Mouse (Mus musculus) G1E (cell line): ENCODE measurements around the gene Col20a1. TPM values are rescaled to one million over a fixed set of nuclear protein-coding genes. Genes with fewer than 3 reads are reported as not detected.
A peak's percentile ranks its signal among the peaks of the same experiment; 100 is the strongest.

Source experiments
- ATAC-seq: 2 replicates; pipeline ENCODE4 v1.8.0; 2016; ENCODE audit warnings: mild to moderate bottlenecking; ENCODE audit not compliant: insufficient number of reproducible peaks, poor library complexity, low FRiP score, severe bottlenecking; ENCODE audit errors: extremely low read depth
- DNase-seq: peaks from one replicate; pipeline ENCODE4 v3.0.0; 2012; ENCODE audit warnings: low spot score
- H3K27me3 ChIP-seq: 2 replicates; pipeline ENCODE4 v1.6.1; 2012; ENCODE audit warnings: mild to moderate bottlenecking, low read length, inconsistent platforms; ENCODE audit not compliant: insufficient read depth
- H3K36me3 ChIP-seq: replicated peaks from 2 replicates; pipeline ENCODE3; 2012; ENCODE audit warnings: mild to moderate bottlenecking, inconsistent platforms
- H3K4me1 ChIP-seq: 2 replicates; pipeline ENCODE4 v1.6.1; 2012; ENCODE audit warnings: low read depth, low read length, inconsistent platforms, mixed read lengths; ENCODE audit not compliant: insufficient read depth
- H3K4me3 ChIP-seq: 2 replicates; pipeline ENCODE4 v1.5.1; 2012; ENCODE audit warnings: low read depth, mild to moderate bottlenecking, inconsistent platforms, low read length, moderate library complexity, mixed read lengths
- H3K9me3 ChIP-seq: replicated peaks from 2 replicates; pipeline ENCODE4 v1.6.1; 2012; ENCODE audit warnings: inconsistent platforms
- CTCF ChIP-seq: IDR thresholded peaks from 2 replicates; pipeline ENCODE4 v1.5.1; 2012; ENCODE audit warnings: low read depth, low read length, inconsistent platforms, mixed read lengths
- GATA1 ChIP-seq: IDR thresholded peaks from 2 replicates; pipeline ENCODE4 v1.6.1; 2012; ENCODE audit warnings: borderline replicate concordance, low read length, inconsistent platforms, mixed read lengths
- GATA2 ChIP-seq: IDR thresholded peaks from 2 replicates; pipeline ENCODE4 v1.6.1; 2012; ENCODE audit warnings: low read depth, low read length, inconsistent platforms, borderline replicate concordance
- POLR2AphosphoS5 ChIP-seq: IDR thresholded peaks from 2 replicates; pipeline ENCODE4 v1.6.1; 2012; ENCODE audit warnings: low read depth, low read length, inconsistent platforms; ENCODE audit not compliant: insufficient replicate concordance
- TAL1 ChIP-seq: conservative IDR thresholded peaks from 2 replicates; pipeline ENCODE4 v1.6.1; 2012; ENCODE audit warnings: low read depth, low read length, inconsistent platforms, mixed read lengths
- polyA plus RNA-seq: library from polyadenylated mRNA; stranded (reverse); fragments of >175 nt; gene quantifications from 2 replicates; pipeline ENCODE4 v1.2.3, GENCODE M21; 2012
- total RNA-seq, 2 experiments: library from RNA; stranded (forward) in 1 of 2; stranded (reverse) in 1 of 2; fragments of 200-1000 nt in 1 of 2; fragments of >200 nt in 1 of 2; fragmentation: Nextera tagmentation in 1 of 2; gene quantifications; 2 replicates each; pipeline ENCODE4 v1.2.3; 2014 to 2017

The Col20a1 gene
- total and polyA plus RNA-seq, 3 experiments = 0.38 to 4.9 (median 0.57) TPM

- DNase-seq = no peak
- Histone ChIP-seq H3K4me3 (no peak overlapping the region), H3K27me3 (no peaks in the 10 kb centered on the region)
Observed at GRCm38 (mm10) chr2:181048252-181048945, 62.1 kb downstream of the Col20a1 start.

GRCm38 (mm10) chr2:181048986-181049385, 62.7 kb downstream of the Col20a1 start:
- H3K27me3 ChIP-seq = no peaks in the 10 kb centered on the region
- no peak overlapping the region for H3K4me3 ChIP-seq
- no peak for DNase-seq
- no peaks in the 10 kb centered on the region for H3K4me1 ChIP-seq
- no peaks in the 10 kb centered on the region for H3K9me3 ChIP-seq
- no peak for ATAC-seq
- H3K36me3 ChIP-seq = no peaks in the 10 kb centered on the region
- no peak for TF ChIP-seq GATA1
- no peak for TF ChIP-seq CTCF
- TF ChIP-seq GATA2 = no peak
- TF ChIP-seq POLR2AphosphoS5 = no peak
- no peak for TF ChIP-seq TAL1

More at GRCm38 (mm10) chr2:181048252-181048945, 62.1 kb downstream of the Col20a1 start:
- Histone ChIP-seq H3K4me1 (no peaks in the 10 kb centered on the region), H3K36me3 (no peaks in the 10 kb centered on the region), H3K9me3 (no peaks in the 10 kb centered on the region)
- ATAC-seq = no peak
- TF ChIP-seq TAL1 (no peak), CTCF (no peak), GATA1 (no peak), POLR2AphosphoS5 (no peak), GATA2 (no peak)

DNA sequence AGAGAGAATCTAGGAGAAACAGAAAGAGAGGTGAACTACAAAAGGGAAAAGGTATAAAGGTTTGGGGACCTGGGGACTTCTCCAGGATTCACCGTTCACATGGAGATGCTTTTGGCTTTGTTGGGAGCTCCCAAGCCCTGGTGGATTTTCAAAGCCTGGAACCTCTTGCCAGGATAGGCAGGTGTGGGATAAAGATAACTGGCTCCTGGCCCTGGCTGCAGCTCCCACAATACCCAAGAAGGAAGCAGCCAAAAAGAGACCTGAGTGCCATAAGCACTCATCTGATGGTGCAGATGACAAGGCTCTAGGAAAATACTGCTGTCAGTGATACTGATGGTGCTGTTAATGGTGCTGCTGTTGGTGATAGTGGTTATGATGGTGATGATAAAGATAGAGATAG, 65.8 kb downstream of the Col20a1 start:
- H3K9me3 ChIP-seq = no peaks in the 10 kb centered on the region
- H3K36me3 ChIP-seq = no peaks in the 10 kb centered on the region
- ATAC-seq (no peak), DNase-seq (no peak)
- no peak for TF ChIP-seq CTCF
- no peak for TF ChIP-seq POLR2AphosphoS5
- no peak for TF ChIP-seq GATA2
- no peak for TF ChIP-seq GATA1
- TF ChIP-seq TAL1 = no peak
- peaks cover 4% of the 10 kb centered on the region for H3K27me3 ChIP-seq
- H3K4me1 ChIP-seq = no peaks in the 10 kb centered on the region
- no peak overlapping the region for H3K4me3 ChIP-seq

DNA sequence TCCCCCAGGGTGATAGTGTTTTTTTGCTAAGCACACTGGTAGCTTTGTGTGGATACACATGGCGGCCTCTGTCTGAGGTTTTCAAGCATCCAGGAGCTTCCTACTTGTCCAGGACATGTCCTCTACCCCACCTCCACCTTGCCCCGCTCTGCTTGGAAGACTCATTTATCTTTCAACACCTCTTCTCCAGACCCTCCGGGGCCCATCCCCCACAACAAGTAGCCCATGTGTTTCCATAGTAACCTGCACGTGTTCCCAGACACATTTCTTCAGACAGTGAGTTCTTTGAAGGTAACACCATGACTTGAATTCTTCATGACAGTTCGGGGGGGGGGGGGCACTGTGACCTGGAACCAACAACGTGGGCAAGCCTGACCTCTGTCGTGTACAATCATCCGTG, 71.0 kb downstream of the Col20a1 start:
- H3K27me3 ChIP-seq = peaks cover 14% of the 10 kb centered on the region
- H3K4me3 ChIP-seq = no peak overlapping the region
- no peak for TF ChIP-seq TAL1
- TF ChIP-seq GATA2 = no peak
- no peak for TF ChIP-seq POLR2AphosphoS5
- no peak for TF ChIP-seq CTCF
- TF ChIP-seq GATA1 = no peak
- ATAC-seq (no peak), DNase-seq (no peak)
- H3K36me3 ChIP-seq = no peaks in the 10 kb centered on the region
- H3K4me1 ChIP-seq = no peaks in the 10 kb centered on the region
- no peaks in the 10 kb centered on the region for H3K9me3 ChIP-seq

DNA sequence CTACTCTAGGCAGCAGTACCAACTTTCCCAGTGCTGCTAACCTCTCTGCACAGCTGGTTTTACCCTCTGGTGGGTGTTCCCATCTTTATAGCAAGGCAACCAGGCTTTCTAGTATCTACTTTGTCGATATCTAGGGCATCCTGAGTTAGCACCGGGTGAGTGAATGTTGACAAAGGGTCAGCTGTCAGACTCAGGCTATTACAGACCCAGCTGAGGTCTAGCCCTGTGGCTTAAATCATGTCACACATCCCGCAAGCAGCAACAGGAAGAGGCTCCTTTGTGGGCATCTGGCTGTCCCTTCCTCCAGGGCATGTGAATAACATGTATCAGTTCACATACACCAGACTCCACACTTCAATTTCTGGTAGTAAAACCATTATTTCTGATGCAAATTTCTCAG, 71.9 kb downstream of the Col20a1 start:
- ATAC-seq = no peak
- Histone ChIP-seq H3K4me3 (no peak overlapping the region), H3K27me3 (peaks cover 14% of the 10 kb centered on the region), H3K4me1 (no peaks in the 10 kb centered on the region), H3K9me3 (no peaks in the 10 kb centered on the region), H3K36me3 (no peaks in the 10 kb centered on the region)
- DNase-seq = no peak
- no peak for TF ChIP-seq POLR2AphosphoS5
- no peak for TF ChIP-seq GATA1
- no peak for TF ChIP-seq GATA2
- TF ChIP-seq CTCF = no peak
- no peak for TF ChIP-seq TAL1

DNA sequence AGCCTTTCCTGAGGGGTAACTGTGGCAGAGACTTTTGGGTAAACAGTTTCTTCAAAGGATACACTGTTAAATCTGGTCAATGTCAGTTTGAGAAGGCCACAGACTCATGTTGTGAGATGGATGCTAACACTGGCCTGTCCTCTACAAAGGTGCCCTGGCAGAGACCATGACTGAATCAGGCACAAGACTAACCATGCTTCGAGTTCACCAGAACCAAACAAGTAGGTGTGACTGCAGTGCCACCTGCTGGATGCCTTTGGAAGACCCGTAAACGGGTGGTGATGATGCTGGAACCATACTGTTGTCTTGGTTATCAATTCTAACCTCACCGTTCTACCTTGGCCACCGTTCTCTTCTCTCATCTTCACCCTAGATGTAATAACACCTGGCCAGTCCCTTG, 73.8 kb downstream of the Col20a1 start:
- H3K36me3 ChIP-seq = no peaks in the 10 kb centered on the region
- H3K27me3 ChIP-seq = peaks cover 14% of the 10 kb centered on the region
- ATAC-seq (peak; percentile 54), DNase-seq (peak; percentile 39)
- H3K4me1 ChIP-seq = no peaks in the 10 kb centered on the region
- TF ChIP-seq CTCF = peak; percentile 76
- no peak for TF ChIP-seq GATA2
- no peaks in the 10 kb centered on the region for H3K9me3 ChIP-seq
- H3K4me3 ChIP-seq = no peak overlapping the region
